ENCODE assay signal across 6 mouse cellular contexts in the genomic region with DNA sequence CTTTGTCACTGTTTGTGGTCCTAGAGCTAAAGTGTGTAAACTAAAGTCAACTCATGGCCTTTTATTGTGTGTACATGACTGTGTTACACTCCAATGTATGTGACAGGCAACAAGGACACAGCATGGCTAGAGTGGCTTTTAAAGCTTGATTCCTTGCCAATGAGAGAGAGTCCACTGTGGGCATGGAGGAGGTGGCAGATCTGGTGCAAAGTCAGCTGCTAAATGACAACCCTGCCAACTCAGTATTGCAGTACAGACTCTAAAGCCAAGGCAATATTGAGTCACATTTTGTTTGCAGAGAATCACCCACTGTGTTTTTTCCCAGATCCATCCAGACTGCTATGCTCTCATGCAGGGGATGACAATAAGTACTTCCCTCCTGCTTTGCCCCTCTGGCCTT. TPM values are rescaled to one million over a fixed set of nuclear protein-coding genes. Genes with fewer than 3 reads are reported as not detected.
DNase-seq lines count a peak whose midpoint lies in the region; TF ChIP-seq lines count a peak whose summit lies in the region.
"Not testable (repeated sequence)": the region's sequence is repeated elsewhere in the genome, so short reads cannot be mapped to it uniquely, and the experiment has no call there.

No protein-coding gene starts in this region.

- not testable (repeated sequence) for H3K27ac ChIP-seq in liver, adult 2 months (replicated peaks; ENCODE audit: insufficient read depth, low read depth, low read length)

- H3K27me3 ChIP-seq in liver, adult 2 months (ENCODE audit: control insufficient read depth, insufficient read depth, low read length): not testable (repeated sequence)

- not testable (repeated sequence) for TF ChIP-seq POLR2A in liver, adult 2 months (IDR thresholded peaks at IDR 0.05; ENCODE audit: extremely low read depth, insufficient read depth, low read length)

- not testable (repeated sequence) for H3K4me1 ChIP-seq in liver, adult 2 months (ENCODE audit: control insufficient read depth, insufficient read depth, low read length)

- not testable (repeated sequence) for TF ChIP-seq CTCF in liver, adult 2 months (IDR thresholded peaks at IDR 0.05; ENCODE audit: low read depth, low read length)

- H3K4me3 ChIP-seq in liver, adult 2 months (ENCODE audit: insufficient read depth, low read depth, low read length): not testable (repeated sequence)

- peak; percentile 73 for DNase-seq in adipocyte (ENCODE audit: low spot score)
- DNase-seq in adrenal gland, adult 2 months: peak; percentile 7
- peak; percentile 7 for DNase-seq in adrenal gland, postnatal 10 days
- peak; percentile 8 for DNase-seq in brain, adult 2 months (ENCODE audit: low read depth, low spot score)
- DNase-seq in heart, adult 11 months: peak; percentile 37
- peak; percentile 74 for DNase-seq in liver, adult 2 months (ENCODE audit: extremely low read depth, low read depth, low spot score)

- H3K79me2 ChIP-seq in liver, adult 2 months (ENCODE audit: control insufficient read depth, insufficient read depth, low read length): not testable (repeated sequence)

- H3K9ac ChIP-seq in liver, adult 2 months (ENCODE audit: low read depth, low read length): not testable (repeated sequence)

- not testable (repeated sequence) for H3K36me3 ChIP-seq in liver, adult 2 months (ENCODE audit: control insufficient read depth, insufficient read depth, low read length)

RNA-seq across cellular contexts. Expression of a gene that starts 7.0 kb away (rescaled TPM):
- total RNA-seq in adrenal gland, adult 2 months (2021): 10 to 100 TPM; 14.9 to 20.9 TPM
- polyA plus RNA-seq in adrenal gland, adult 2 months (2012; rRNA removed): 1.3 and 1.8 TPM in 2 replicates
- 10 to 100 TPM; 19.6 to 22.0 TPM for total RNA-seq in adrenal gland, postnatal 10 days (2021)
- 19.7 and 23.0 TPM in 2 replicates for total RNA-seq in liver, adult 2 months (2014; rRNA removed)
- 6.0 and 6.7 TPM in 2 replicates for polyA plus RNA-seq in liver, adult 2 months (2012; rRNA removed)

RNA-seq across cellular contexts. Expression of a gene that starts 27.8 kb away (rescaled TPM):
- 10 to 100 TPM; 36.6 to 39.6 TPM for total RNA-seq in adrenal gland, adult 2 months (2021)
- polyA plus RNA-seq in adrenal gland, adult 2 months (2012; rRNA removed): 18.5 and 20.7 TPM in 2 replicates
- 10 to 100 TPM; 22.7 to 26.3 TPM for total RNA-seq in adrenal gland, postnatal 10 days (2021)
- total RNA-seq in liver, adult 2 months (2014; rRNA removed): 5.0 and 7.8 TPM in 2 replicates
- 6.4 and 7.4 TPM in 2 replicates for polyA plus RNA-seq in liver, adult 2 months (2012; rRNA removed)

Comparison
In these comparisons a context has a peak if more than half of its experiments do, and no peak if none do; other contexts are left out.
1. DNase-seq: peak in every context shown above with its lines; median percentile 74 in liver, adult 2 months; 73 in adipocyte; 37 in heart, adult 11 months; 8 in brain, adult 2 months; 7 in adrenal gland, adult 2 months; 7 in adrenal gland, postnatal 10 days.